Mouse (Mus musculus): ENCODE measurements at regions not wholly inside any gene's neighbourhood (a gene's known extent, or its start where the extent isn't known, plus 50 kb on each side); places are given as distances from the start of the nearest gene placed in this dataset.
"Not testable (repeated sequence)": the region's sequence is repeated elsewhere in the genome, so short reads cannot be mapped to it uniquely, and the experiment has no call there.

DNA sequence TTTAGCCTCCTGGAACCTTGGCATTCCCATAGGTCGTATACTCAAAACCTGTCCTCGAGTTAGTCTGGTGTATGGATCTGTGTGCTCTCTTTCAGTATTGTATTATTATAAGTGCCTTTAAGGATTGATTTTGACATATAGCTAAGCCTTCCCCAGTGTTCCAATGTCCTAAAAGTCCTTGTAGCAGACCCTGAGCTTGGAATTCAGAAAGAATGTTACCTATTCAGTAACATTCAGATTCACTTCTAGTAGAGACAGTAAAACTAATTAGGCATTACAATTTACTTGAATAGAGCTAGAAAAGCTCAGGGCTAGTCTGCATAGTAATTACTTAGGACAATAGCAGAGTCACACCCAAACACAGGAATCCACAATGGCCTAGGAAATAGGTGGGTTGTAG is 219.8 kb downstream of the 5530400C23Rik start:
- 49% methylated on average over 2 of the region's 2 CpGs for WGBS

GRCm38 (mm10) chr6:133553533-133553932 is 261.5 kb downstream of the 5530400C23Rik start:
- DNase-seq (ENCODE audit: low read depth, low spot score): peak; percentile 3
- WGBS: 30% methylated on average over 5 of the region's 5 CpGs

More for the DNA sequence above, 219.8 kb downstream of the 5530400C23Rik start:
- DNase-seq (ENCODE audit: low read depth, low spot score): not testable (repeated sequence)

GRCm38 (mm10) chr6:133554230-133554629 is 262.2 kb downstream of the 5530400C23Rik start:
- WGBS: 46% methylated on average over 6 of the region's 6 CpGs
- DNase-seq (ENCODE audit: low read depth, low spot score): no peak
